Mouse (Mus musculus) layer of hippocampus, adult 2 months (tissue): Measurements from ENCODE around the gene Prox1. TPM values are rescaled to one million over a fixed set of nuclear protein-coding genes. Genes with fewer than 3 reads are reported as not detected.

ENCODE experiments used
- DNase-seq, 2 experiments: peaks; one replicate each; pipeline ENCODE4 v3.0.0; 2022; ENCODE audit warnings: low spot score in 2 of 2
- H3K27ac ChIP-seq: fragments of 200-600 bp; 2 replicates; pipeline ENCODE4 v1.8.1; 2022
- H3K4me3 ChIP-seq: fragments of 200-600 bp; 2 replicates; pipeline ENCODE4 v1.8.1; 2022; ENCODE audit warnings: mild to moderate bottlenecking
- CTCF ChIP-seq: fragments of 200-600 bp; conservative IDR thresholded peaks from 2 replicates; pipeline ENCODE4 v1.8.1; 2022; ENCODE audit warnings: antibody characterized with exemption, mild to moderate bottlenecking, moderate library complexity
- total RNA-seq, 2 experiments: library from RNA; stranded (reverse); gene quantifications; 2 replicates each; pipeline ENCODE4 v1.2.3; 2021

Gene Prox1
- total RNA-seq, 2 experiments from 2014 or later, result 102 to 112 TPM

DNA sequence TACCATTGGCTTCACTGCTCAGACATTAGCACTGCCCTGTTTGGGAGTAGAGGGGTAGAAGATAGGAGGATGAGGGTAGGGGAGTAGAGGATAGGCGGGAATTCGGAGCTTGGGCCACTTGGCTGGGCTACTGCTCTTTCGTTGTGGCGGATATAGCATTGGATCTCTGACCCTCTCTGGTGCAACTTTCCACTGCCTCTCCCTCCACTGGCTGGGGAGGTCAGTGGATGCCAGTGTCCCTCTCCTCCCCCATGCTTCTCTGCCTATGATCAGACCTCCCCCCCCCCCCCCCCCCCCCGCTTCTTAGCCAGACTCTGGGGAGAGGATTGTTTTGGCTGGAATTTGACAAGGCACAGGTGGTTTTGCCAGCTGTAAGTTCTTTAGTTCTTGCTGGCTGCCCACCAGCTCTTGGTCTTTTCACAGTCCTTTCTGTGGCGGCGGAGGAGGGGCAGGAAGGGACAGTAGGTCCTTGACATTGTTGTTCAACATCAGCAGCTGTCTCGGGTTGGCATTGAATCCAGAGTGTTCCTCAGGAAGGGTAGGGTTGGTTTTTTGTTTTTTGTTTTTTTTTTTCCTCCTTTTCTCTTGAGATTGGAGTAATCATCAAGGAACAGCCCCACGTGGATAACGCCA, 90.8 kb downstream of the Prox1 start:
- no peak overlapping the region for H3K4me3 ChIP-seq

DNA sequence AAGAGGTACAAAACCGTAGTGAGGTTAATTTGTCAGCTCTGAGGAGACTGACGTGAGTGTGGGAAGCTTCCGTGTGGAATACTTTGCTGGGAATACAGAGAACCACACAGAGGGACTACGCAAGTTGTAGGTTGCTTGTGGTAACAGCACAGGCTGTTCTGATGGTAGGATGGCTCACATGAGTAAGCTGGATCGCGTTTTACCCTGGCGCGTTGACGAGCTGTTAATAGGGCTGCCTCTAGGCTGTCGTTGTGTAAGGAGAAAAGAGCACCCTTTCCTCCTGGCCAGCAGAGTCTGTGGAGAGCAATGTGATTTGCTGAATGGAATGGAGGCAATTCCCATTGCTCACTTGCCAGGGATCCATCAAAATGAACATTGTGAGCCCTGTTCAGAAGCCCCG, 93.9 kb downstream of the Prox1 start:
- peak; percentile 35 to 39 for DNase-seq
- TF ChIP-seq CTCF, result peak; percentile 19; the same call in 1 of the 2 replicates
- Histone ChIP-seq H3K27ac (peak overlapping the region; percentile 80), H3K4me3 (no peak overlapping the region)

More for the DNA sequence above, 90.8 kb downstream of the Prox1 start:
- no peak for DNase-seq
- H3K27ac ChIP-seq, result no peak overlapping the region
- TF ChIP-seq CTCF, result no peak

Other genes starting within 250 kb of the Prox1 start
- gene Smyd2, start 248.4 kb downstream of the Prox1 start, total RNA-seq, result 10 to 100 TPM; 75.9 to 79.1 TPM